Mouse (Mus musculus): ENCODE data around the gene Cisd1. TPM values are rescaled to one million over a fixed set of nuclear protein-coding genes. Genes with fewer than 3 reads are reported as not detected.

Cisd1 gene
- polyA plus RNA-seq, 1 experiment from 2014 or later = 223 TPM

DNA sequence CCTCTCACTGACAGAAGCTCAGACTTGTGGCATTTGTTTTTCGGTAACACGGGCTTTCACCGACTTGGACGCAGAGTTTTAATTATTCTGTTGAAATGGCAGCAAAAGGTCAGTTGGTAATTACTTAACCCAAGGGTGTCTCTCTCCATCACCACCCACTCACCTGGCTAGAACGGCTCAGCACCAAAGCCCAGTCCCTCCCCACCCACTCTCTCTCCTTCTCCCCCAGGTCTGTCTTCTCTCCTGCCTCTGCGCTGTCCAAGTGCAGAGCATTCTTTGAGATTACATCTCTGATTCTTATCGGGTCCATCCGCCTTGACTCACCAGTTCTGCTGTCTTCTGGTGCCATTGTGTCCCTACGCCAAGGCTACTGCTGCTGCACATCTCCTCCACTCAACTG is 11.9 kb downstream of the Cisd1 start:
- Histone ChIP-seq H3K9ac (ENCODE audit: low read length) (no peak overlapping the region), H3K27me3 (ENCODE audit: control insufficient read depth, insufficient read depth, low read length) (no peaks in the 10 kb centered on the region), H3K4me2 (ENCODE audit: low read depth, low read length) (no peak overlapping the region), H3K4me3 (ENCODE audit: low read length) (no peak overlapping the region), H3K4me1 (ENCODE audit: control insufficient read depth, insufficient read depth, low read length) (peaks cover under 1% of the 10 kb centered on the region; the same call in 1 of the 2 replicates), H3K36me3 (ENCODE audit: control insufficient read depth, insufficient read depth) (peaks cover 35% of the 10 kb centered on the region), H3K27ac (ENCODE audit: low read length) (no peak overlapping the region), H3K9me3 (replicated peaks; ENCODE audit: control insufficient read depth, low read length) (no peaks in the 10 kb centered on the region)
- 90% methylated on average over 9 of the region's 9 CpGs for WGBS
- ATAC-seq (replicated peaks; ENCODE audit: extremely low read depth, insufficient read depth, low FRiP score) = no peak

DNA sequence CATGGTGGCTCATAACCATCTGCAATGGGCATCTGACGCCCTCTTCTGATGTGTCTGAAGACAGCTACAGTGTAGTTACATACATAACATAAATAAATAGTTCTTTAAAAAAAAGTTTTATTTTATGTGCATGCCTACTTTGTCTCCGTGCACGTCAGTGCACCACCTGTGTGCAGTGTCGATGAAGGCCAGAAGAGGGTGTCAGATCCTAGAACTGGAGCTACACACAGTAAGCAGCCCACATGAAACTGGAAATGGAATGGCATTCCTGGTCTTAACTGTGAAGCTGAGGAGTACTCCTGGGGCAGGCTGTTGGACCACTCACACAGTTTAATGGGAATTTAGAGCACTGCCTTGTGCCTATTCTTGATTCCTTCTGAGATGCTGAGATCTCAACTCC is 12.4 kb downstream of the Cisd1 start:
- Histone ChIP-seq H3K9me3 (replicated peaks; ENCODE audit: control insufficient read depth, low read length) (no peaks in the 10 kb centered on the region), H3K27ac (ENCODE audit: low read length) (no peak overlapping the region), H3K36me3 (ENCODE audit: control insufficient read depth, insufficient read depth) (peaks cover 35% of the 10 kb centered on the region), H3K4me3 (ENCODE audit: low read length) (no peak overlapping the region), H3K4me1 (ENCODE audit: control insufficient read depth, insufficient read depth, low read length) (no peaks in the 10 kb centered on the region), H3K27me3 (ENCODE audit: control insufficient read depth, insufficient read depth, low read length) (no peaks in the 10 kb centered on the region), H3K9ac (ENCODE audit: low read length) (no peak overlapping the region), H3K4me2 (ENCODE audit: low read depth, low read length) (no peak overlapping the region)
- no peak for ATAC-seq (replicated peaks; ENCODE audit: extremely low read depth, insufficient read depth, low FRiP score)
- WGBS = 96% methylated on average over 4 of the region's 4 CpGs

DNA sequence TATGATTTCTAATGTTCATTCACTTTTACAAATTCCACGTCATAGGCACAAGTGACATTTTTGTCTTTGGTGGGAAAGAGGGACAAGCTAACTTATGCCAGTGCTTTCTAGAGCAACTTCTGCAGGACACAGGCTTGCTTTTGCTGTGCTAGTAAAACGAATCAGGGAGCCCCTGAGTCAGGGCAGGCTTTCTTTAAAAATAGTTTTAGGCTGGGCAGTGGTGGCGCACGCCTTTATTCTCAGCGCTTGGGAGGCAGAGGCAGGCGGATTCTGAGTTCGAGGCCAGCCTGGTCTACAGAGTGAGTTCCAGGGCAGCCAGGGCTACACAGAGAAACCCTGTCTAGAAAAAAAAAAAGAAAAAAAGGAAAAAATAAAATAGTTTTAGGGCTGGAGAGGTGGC is 12.8 kb downstream of the Cisd1 start:
- H3K27ac ChIP-seq (ENCODE audit: low read length) = no peak overlapping the region
- H3K4me3 ChIP-seq (ENCODE audit: low read length) = no peak overlapping the region
- ATAC-seq (replicated peaks; ENCODE audit: extremely low read depth, insufficient read depth, low FRiP score) = no peak
- H3K9ac ChIP-seq (ENCODE audit: low read length) = no peak overlapping the region
- no peaks in the 10 kb centered on the region for H3K4me1 ChIP-seq (ENCODE audit: control insufficient read depth, insufficient read depth, low read length)
- WGBS = 89% methylated on average over 7 of the region's 7 CpGs
- no peaks in the 10 kb centered on the region for H3K27me3 ChIP-seq (ENCODE audit: control insufficient read depth, insufficient read depth, low read length)
- H3K36me3 ChIP-seq (ENCODE audit: control insufficient read depth, insufficient read depth) = peaks cover 35% of the 10 kb centered on the region
- no peaks in the 10 kb centered on the region for H3K9me3 ChIP-seq (replicated peaks; ENCODE audit: control insufficient read depth, low read length)
- H3K4me2 ChIP-seq (ENCODE audit: low read depth, low read length) = no peak overlapping the region

DNA sequence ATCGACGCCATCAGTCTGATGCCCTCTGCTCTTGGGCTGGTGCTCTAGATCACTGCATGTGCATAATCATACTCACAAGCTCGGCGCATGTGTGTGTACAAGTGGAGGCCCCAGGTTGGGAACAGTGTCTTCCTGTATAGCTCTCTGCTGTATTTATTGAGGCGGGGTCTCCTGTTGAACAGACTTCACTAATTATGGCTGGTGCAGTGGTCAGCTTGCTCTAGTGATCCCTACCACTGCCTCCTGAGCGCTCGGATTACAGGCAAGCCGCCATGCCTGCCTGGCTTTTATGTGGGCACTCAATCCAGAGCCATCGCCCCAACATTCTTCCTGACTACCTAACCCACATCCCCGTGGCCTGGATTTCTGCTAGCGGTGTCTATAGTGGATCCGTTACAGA is 14.7 kb downstream of the Cisd1 start:
- H3K4me1 ChIP-seq (ENCODE audit: control insufficient read depth, insufficient read depth, low read length) = no peaks in the 10 kb centered on the region
- no peak overlapping the region for H3K9ac ChIP-seq (ENCODE audit: low read length)
- H3K36me3 ChIP-seq (ENCODE audit: control insufficient read depth, insufficient read depth) = peaks cover 25% of the 10 kb centered on the region
- no peak overlapping the region for H3K4me3 ChIP-seq (ENCODE audit: low read length)
- no peaks in the 10 kb centered on the region for H3K9me3 ChIP-seq (replicated peaks; ENCODE audit: control insufficient read depth, low read length)
- no peak for ATAC-seq (replicated peaks; ENCODE audit: extremely low read depth, insufficient read depth, low FRiP score)
- WGBS = 94% methylated on average over 12 of the region's 12 CpGs
- no peak overlapping the region for H3K27ac ChIP-seq (ENCODE audit: low read length)
- no peak overlapping the region for H3K4me2 ChIP-seq (ENCODE audit: low read depth, low read length)
- H3K27me3 ChIP-seq (ENCODE audit: control insufficient read depth, insufficient read depth, low read length) = no peaks in the 10 kb centered on the region

GRCm38 (mm10) chr10:71329295-71329694 is 15.5 kb downstream of the Cisd1 start:
- Histone ChIP-seq H3K4me3 (ENCODE audit: low read length) (no peak overlapping the region), H3K27me3 (ENCODE audit: control insufficient read depth, insufficient read depth, low read length) (no peaks in the 10 kb centered on the region), H3K27ac (ENCODE audit: low read length) (no peak overlapping the region), H3K36me3 (ENCODE audit: control insufficient read depth, insufficient read depth) (peaks cover 20% of the 10 kb centered on the region), H3K4me1 (ENCODE audit: control insufficient read depth, insufficient read depth, low read length) (no peaks in the 10 kb centered on the region), H3K9me3 (replicated peaks; ENCODE audit: control insufficient read depth, low read length) (no peaks in the 10 kb centered on the region), H3K4me2 (ENCODE audit: low read depth, low read length) (no peak overlapping the region), H3K9ac (ENCODE audit: low read length) (no peak overlapping the region)
- 89% methylated on average over 6 of the region's 6 CpGs for WGBS
- no peak for ATAC-seq (replicated peaks; ENCODE audit: extremely low read depth, insufficient read depth, low FRiP score)

DNA sequence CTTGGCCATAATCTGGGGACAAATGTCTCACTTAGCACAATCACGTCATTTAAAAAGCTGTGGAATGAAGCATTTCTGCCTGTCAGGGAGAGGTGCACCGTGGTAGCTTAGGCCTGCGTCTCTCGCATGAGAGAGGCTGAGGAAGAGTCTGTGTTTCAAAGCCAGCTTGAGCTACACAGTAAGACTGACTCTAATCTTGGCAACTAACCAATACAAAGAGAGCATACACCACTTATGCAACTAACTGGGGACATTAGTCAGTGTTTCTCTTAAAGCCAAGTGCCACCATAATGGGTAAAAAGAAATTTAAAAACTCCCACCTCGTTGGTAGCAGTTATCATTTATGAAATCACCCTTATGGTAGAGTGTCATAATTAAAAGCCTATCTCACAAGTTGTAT is 15.9 kb downstream of the Cisd1 start:
- Histone ChIP-seq H3K36me3 (ENCODE audit: control insufficient read depth, insufficient read depth) (peaks cover 17% of the 10 kb centered on the region), H3K4me1 (ENCODE audit: control insufficient read depth, insufficient read depth, low read length) (no peaks in the 10 kb centered on the region), H3K9me3 (replicated peaks; ENCODE audit: control insufficient read depth, low read length) (no peaks in the 10 kb centered on the region), H3K27me3 (ENCODE audit: control insufficient read depth, insufficient read depth, low read length) (no peaks in the 10 kb centered on the region), H3K27ac (ENCODE audit: low read length) (no peak overlapping the region), H3K4me3 (ENCODE audit: low read length) (no peak overlapping the region), H3K4me2 (ENCODE audit: low read depth, low read length) (no peak overlapping the region), H3K9ac (ENCODE audit: low read length) (no peak overlapping the region)
- 82% methylated on average over 5 of the region's 5 CpGs for WGBS
- no peak for ATAC-seq (replicated peaks; ENCODE audit: extremely low read depth, insufficient read depth, low FRiP score)

DNA sequence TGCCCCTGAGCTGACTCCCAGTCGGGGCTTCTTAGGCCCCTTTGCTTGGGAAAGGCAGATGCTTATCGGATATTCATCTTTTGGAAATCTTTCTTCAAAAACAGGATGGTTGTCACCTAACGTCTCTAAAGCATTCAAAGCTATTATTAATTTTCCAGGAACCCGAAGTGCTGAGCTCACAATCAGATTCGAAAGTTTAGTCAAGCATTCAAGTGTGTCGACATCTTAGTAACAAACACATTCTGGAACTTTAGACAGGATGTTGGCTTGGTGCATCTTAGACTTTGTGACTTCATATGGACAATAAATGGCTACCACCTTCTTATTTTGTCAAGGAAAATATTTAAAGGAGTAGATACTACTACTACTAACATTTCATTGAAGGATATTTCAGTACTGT is 16.4 kb downstream of the Cisd1 start:
- no peak overlapping the region for H3K4me2 ChIP-seq (ENCODE audit: low read depth, low read length)
- peaks cover 14% of the 10 kb centered on the region for H3K36me3 ChIP-seq (ENCODE audit: control insufficient read depth, insufficient read depth)
- H3K27ac ChIP-seq (ENCODE audit: low read length) = no peak overlapping the region
- no peak for ATAC-seq (replicated peaks; ENCODE audit: extremely low read depth, insufficient read depth, low FRiP score)
- H3K4me1 ChIP-seq (ENCODE audit: control insufficient read depth, insufficient read depth, low read length) = no peaks in the 10 kb centered on the region
- 83% methylated on average over 6 of the region's 6 CpGs for WGBS
- no peak overlapping the region for H3K9ac ChIP-seq (ENCODE audit: low read length)
- no peak overlapping the region for H3K4me3 ChIP-seq (ENCODE audit: low read length)
- no peaks in the 10 kb centered on the region for H3K27me3 ChIP-seq (ENCODE audit: control insufficient read depth, insufficient read depth, low read length)
- no peaks in the 10 kb centered on the region for H3K9me3 ChIP-seq (replicated peaks; ENCODE audit: control insufficient read depth, low read length)

DNA sequence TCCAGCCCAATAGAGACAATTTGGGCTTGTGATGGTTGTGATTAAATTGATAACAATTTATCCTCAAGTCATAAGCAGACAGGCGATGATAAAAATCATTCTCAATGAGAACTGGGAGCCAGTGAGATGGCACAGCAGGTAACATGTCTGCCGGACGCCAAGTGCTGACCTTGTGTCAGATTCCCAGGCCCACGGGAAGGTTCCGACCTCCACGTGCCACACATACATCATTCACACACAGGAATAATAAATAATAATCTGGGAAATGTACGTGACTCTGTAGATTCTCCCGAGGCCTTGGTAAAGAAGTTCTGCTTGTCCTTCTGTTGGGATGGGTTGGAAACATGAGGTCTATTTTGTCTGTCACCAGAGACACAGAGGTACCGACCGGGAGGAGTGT is 17.4 kb downstream of the Cisd1 start:
- H3K36me3 ChIP-seq (ENCODE audit: control insufficient read depth, insufficient read depth) = peaks cover 7% of the 10 kb centered on the region
- ATAC-seq (replicated peaks; ENCODE audit: extremely low read depth, insufficient read depth, low FRiP score) = no peak
- no peak overlapping the region for H3K4me3 ChIP-seq (ENCODE audit: low read length)
- WGBS = 78% methylated on average over 10 of the region's 10 CpGs
- H3K27ac ChIP-seq (ENCODE audit: low read length) = no peak overlapping the region
- H3K4me2 ChIP-seq (ENCODE audit: low read depth, low read length) = no peak overlapping the region
- H3K9ac ChIP-seq (ENCODE audit: low read length) = no peak overlapping the region
- H3K9me3 ChIP-seq (replicated peaks; ENCODE audit: control insufficient read depth, low read length) = no peaks in the 10 kb centered on the region
- H3K27me3 ChIP-seq (ENCODE audit: control insufficient read depth, insufficient read depth, low read length) = no peaks in the 10 kb centered on the region
- no peaks in the 10 kb centered on the region for H3K4me1 ChIP-seq (ENCODE audit: control insufficient read depth, insufficient read depth, low read length)

GRCm38 (mm10) chr10:71326789-71327188 is 18.0 kb downstream of the Cisd1 start:
- 11% methylated on average over 7 of the region's 7 CpGs for WGBS
- Histone ChIP-seq H3K9ac (ENCODE audit: low read length) (no peak overlapping the region), H3K27me3 (ENCODE audit: control insufficient read depth, insufficient read depth, low read length) (no peaks in the 10 kb centered on the region), H3K4me2 (ENCODE audit: low read depth, low read length) (no peak overlapping the region), H3K36me3 (ENCODE audit: control insufficient read depth, insufficient read depth) (peaks cover 7% of the 10 kb centered on the region), H3K4me1 (ENCODE audit: control insufficient read depth, insufficient read depth, low read length) (no peaks in the 10 kb centered on the region), H3K9me3 (replicated peaks; ENCODE audit: control insufficient read depth, low read length) (no peaks in the 10 kb centered on the region), H3K27ac (ENCODE audit: low read length) (no peak overlapping the region), H3K4me3 (ENCODE audit: low read length) (no peak overlapping the region)
- ATAC-seq (replicated peaks; ENCODE audit: extremely low read depth, insufficient read depth, low FRiP score) = no peak

DNA sequence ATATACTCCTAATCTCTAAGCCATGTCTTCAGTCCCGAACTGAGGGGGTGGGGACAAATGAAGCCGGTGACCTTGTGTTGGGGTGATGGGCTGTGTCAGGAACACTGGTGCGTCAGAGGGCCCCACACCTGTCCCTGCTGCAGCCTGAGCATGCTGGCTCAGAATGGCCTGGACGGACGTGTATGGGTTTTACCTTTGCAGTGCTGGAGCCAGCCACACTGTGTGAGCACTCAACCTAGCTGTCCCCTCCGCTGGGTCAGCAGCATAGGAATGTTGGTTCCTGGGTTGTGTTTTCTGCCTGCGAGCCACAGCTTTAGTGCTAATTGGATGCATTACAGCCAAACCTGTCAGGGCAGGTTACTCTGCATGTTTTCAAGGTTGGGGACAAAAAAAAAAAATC is 18.6 kb downstream of the Cisd1 start:
- Histone ChIP-seq H3K36me3 (ENCODE audit: control insufficient read depth, insufficient read depth) (peaks cover 7% of the 10 kb centered on the region), H3K27ac (ENCODE audit: low read length) (no peak overlapping the region), H3K4me1 (ENCODE audit: control insufficient read depth, insufficient read depth, low read length) (no peaks in the 10 kb centered on the region), H3K9ac (ENCODE audit: low read length) (no peak overlapping the region), H3K27me3 (ENCODE audit: control insufficient read depth, insufficient read depth, low read length) (no peaks in the 10 kb centered on the region), H3K4me2 (ENCODE audit: low read depth, low read length) (no peak overlapping the region), H3K9me3 (replicated peaks; ENCODE audit: control insufficient read depth, low read length) (no peaks in the 10 kb centered on the region), H3K4me3 (ENCODE audit: low read length) (no peak overlapping the region)
- 58% methylated on average over 7 of the region's 7 CpGs for WGBS
- no peak for ATAC-seq (replicated peaks; ENCODE audit: extremely low read depth, insufficient read depth, low FRiP score)

Measured in heart, embryonic 16.5 days (tissue).